Mouse (Mus musculus) kidney, adult 18-20 months (tissue): Measurements from ENCODE around the gene Csmd2.

Source experiments
- DNase-seq: peaks from one replicate; pipeline ENCODE4 v3.0.0; 2021

The Csmd2 gene

GRCm38 (mm10) chr4:128142279-128142678, 154.6 kb downstream of the Csmd2 start:
- DNase-seq: no peak

- no peak for DNase-seq
These were observed 155.5 kb downstream of the Csmd2 start for GRCm38 (mm10) chr4:128143147-128143546.

DNA sequence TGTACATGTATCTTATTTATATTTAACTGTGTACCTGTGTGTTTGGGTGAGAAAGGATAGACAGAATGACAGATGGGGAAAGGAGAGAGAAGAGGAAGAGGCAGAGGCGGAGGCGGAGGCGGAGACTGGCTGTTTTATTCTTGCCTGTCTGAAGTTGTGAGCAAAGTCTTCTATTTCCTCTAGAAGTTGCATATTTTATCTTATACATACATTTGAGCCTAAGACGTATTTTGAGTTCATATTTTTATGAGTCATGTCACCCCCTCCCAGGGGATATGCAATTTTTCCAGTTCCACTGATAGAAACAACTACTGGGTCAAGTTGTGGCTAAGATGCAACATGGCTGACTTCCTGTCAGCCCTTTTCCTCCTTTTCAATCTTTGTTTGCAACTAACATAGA, 161.9 kb downstream of the Csmd2 start:
- DNase-seq: no peak

- no peak for DNase-seq
These were observed 164.4 kb downstream of the Csmd2 start for GRCm38 (mm10) chr4:128152066-128152465.

GRCm38 (mm10) chr4:128153144-128153543, 165.5 kb downstream of the Csmd2 start:
- DNase-seq: no peak

DNA sequence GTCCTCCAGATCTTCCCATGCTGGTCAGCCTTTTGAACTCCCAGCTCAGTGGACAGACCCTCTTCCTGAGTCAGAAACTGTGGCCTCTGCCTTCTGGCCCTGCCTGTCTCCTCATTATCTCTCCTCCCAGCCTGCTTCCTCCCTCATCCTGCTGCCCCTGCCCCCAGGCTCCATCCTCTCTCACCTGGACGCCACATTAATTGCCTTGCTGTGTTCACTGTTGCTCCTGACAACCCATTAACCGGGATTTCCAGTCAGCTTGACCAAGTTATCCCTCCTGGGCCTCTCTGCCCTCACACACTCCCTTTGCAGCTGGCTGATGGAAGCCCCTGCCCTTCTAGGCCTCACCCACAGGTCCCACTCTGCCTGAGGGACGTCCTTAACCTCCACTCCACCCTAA, 167.6 kb downstream of the Csmd2 start:
- DNase-seq: no peak

DNA sequence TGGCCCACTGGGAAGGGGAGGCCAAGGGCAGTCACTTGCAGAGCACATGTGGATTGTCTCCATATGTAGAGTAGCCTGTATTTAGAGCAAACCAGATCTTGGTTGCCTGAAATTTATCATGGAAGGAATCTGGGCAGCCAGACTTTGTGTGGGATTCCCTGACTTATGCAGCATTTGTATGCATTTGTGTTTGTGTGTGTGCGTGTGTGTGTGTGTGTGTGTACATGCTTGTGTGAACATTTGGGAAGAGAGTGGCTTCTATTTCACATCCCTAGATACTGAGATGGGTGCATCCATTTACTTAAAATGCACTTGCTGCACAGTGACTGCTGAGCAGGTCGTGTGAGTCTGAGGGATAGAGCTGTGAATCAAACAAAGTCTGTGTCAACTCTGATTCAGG, 173.0 kb downstream of the Csmd2 start:
- no peak for DNase-seq

GRCm38 (mm10) chr4:128170181-128170580, 182.5 kb downstream of the Csmd2 start:
- no peak for DNase-seq

GRCm38 (mm10) chr4:128171233-128171632, 183.6 kb downstream of the Csmd2 start:
- no peak for DNase-seq

DNA sequence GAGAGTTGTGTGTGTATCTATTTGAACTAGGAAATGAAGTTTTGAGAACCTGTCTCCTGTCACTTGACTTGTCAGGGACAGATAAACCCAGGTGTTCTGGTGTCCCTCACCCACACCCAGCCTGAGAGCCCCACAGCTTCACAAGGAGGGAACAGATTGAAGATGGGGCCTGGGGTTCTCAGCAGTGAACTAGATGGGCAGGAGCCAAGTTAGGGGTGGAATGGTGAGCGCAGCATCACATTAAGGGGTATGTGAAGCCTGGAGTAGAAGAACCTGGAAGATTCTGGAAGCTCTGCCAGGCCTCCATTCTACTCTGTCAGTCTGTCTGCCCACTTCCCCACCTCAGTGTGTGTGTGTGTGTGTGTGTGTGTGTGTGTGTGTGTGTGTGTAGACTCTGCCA, 184.0 kb downstream of the Csmd2 start:
- no peak for DNase-seq

DNA sequence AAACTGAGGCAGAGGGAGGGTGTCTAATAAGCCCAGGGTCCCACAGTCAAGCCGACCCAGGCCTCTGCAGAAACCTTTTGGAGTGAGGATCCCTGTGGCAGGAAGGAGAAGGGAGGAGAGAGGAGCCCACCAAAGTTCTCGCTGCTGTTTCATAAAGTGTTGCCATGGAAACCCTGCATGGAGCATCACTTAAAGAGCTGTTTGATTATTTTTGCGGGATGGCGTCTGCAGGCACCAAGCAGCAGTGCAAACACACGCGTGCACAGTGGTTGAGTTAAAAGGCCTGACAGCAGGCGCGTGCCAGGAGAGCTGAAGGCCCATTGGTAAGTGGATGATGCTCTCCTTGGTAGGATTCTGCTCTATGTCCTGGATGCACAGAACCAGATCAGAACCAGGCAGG, 191.3 kb downstream of the Csmd2 start:
- DNase-seq: no peak

DNA sequence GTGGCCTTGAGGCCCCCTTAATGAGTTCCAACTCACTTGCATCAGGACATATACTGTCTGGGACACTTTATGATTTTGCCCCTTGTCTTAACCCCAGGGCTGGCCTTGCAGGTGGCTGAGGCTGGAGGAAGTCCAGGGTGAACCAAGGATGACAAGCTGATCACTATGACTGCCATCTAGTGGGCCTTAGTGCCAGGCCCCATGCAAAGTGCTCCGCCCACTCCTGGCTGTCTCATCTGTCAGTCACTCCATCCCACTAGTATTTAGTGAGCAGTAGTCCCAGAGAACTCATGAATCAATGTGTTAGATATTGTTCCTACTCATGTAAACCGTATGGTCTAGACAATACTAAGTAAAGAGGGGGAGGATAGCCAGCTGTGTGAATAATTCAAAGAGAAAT, 191.9 kb downstream of the Csmd2 start:
- no peak for DNase-seq

DNA sequence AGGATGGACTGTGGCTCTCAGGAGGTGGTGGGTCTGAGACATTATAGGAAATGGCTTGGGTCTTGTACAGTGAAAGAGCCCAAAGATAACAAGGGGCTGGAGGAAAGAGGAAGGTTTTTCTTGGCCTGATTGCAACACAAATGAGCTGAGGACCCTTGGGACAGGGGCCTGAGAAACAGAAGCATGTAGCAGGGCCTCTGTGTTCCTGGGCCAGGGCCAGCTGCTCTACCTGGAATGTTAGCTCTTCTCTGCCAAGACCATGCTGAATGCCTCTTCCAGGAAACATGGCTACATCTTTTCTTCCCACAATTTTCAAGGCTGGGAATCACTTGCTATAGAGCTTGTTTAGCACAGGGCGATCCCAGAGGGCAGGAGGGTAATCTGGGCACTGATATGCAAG, 197.1 kb downstream of the Csmd2 start:
- DNase-seq: no peak

DNA sequence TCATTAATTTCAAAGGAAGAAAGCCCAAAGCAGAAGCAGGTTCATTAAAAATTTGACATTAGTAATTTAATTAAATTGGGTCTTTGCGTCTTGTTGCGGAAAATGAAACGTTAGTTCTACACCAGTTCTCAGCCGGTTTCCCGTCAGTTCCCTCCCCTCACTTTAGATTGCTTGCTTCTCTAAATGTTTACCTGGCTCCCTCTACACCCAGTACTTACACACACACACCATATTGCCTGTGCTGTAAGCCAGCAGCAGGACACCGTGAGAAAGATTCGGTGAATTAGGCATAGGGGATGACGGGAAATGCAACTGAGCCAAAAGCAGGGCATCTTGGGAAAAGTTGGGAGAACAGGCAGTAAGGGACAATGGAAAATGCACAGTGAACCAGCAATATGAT, 206.8 kb downstream of the Csmd2 start:
- DNase-seq: no peak

GRCm38 (mm10) chr4:128217991-128218595, 230.4 kb downstream of the Csmd2 start:
- DNase-seq: no peak

- DNase-seq: no peak
These were observed 236.8 kb downstream of the Csmd2 start for GRCm38 (mm10) chr4:128224453-128224852.

GRCm38 (mm10) chr4:128227377-128228316, 240.0 kb downstream of the Csmd2 start:
- DNase-seq: peak; percentile 10

- DNase-seq: no peak
These were observed 245.8 kb downstream of the Csmd2 start for GRCm38 (mm10) chr4:128233458-128233857.

GRCm38 (mm10) chr4:128239113-128239512, 251.5 kb downstream of the Csmd2 start:
- no peak for DNase-seq

DNA sequence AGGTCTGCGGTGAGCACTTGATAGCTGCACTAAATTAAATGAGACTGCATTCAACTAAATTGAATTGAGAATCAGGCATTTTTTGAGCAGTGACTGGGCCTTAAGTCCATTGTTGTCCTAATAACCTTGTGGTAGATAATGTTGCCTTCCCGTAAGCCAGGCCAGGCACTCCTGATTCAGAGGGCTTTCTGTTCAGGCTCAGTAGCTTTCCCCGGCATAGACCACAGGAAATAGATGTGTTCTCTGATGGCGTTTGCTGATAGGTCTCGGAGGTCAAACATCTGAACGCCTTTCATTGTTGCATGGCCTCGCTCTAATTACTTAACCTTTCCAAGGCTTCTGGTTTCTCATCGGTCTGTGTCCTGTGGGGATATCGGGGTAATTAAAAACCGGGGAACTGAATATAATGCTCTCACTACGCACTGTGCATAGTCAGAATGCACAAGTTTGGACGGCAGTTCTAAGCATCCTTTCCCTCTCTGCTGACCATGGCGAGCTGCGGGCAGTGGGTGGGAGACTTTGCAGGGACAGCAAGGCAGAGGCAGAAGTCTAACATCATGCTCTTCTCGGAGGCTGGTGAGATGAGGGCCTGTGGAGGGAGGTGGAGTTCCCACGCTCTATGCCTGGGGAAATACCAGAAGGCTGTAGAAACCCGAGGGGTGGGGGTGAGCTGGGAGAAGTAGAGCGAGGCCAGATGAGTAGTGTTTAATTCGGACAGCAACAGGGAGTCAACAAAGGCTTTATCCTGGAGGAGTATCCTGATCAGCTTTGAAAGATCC, 253.6 kb downstream of the Csmd2 start:
- no peak for DNase-seq

- DNase-seq: no peak
These were observed 254.2 kb downstream of the Csmd2 start for GRCm38 (mm10) chr4:128241854-128242356.

DNA sequence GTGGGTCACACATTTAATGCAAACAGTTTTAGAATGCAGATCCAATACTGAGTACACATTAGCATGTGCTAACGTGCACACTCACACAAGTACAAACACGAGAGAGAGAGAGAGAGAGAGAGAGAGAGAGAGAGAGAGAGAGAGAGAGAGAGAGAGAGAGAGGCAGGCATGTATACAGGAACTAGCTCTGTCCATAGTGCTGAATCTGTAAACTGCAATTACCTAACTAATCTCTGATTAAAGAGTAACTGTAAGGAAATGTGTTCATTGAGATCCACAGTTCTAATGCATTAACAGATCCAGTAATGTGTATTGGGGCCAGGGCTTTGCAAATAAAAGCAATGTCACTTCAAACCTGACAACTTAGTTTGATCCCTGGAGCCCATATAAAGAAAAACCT, 257.5 kb downstream of the Csmd2 start:
- DNase-seq: no peak

DNA sequence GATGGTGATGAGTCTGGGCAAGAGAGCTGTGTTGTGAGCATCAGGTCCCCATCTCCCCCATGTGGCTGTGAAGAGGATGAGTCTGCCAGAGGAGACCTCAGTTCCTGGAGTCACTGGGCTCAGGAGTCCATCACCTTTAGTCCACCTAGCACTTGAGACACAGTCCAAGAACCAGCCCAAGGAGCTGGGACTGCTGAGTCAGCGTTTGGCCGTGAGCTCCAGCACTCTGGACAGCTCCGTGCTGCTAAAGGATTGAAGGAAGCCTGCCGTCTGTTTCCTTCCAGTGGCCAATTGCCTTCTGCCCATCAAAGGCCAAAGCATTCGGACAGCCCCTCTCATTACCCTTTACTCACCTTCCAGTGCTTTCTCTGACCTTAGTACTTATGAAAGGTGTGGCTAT, 261.0 kb downstream of the Csmd2 start:
- DNase-seq: peak; percentile 20
